Mouse (Mus musculus) T-helper 2 cell (primary cell): ENCODE results near the gene Sult1a1.

Experiments
- in situ Hi-C: fragments of 300-600 bp; cut with MboI, MseI; formaldehyde crosslinking; loops from one replicate; pipeline ENCODE4 v1.15.1; 2025; ENCODE audit warnings: high pct_unique_total_duplicates

Gene Sult1a1

DNA sequence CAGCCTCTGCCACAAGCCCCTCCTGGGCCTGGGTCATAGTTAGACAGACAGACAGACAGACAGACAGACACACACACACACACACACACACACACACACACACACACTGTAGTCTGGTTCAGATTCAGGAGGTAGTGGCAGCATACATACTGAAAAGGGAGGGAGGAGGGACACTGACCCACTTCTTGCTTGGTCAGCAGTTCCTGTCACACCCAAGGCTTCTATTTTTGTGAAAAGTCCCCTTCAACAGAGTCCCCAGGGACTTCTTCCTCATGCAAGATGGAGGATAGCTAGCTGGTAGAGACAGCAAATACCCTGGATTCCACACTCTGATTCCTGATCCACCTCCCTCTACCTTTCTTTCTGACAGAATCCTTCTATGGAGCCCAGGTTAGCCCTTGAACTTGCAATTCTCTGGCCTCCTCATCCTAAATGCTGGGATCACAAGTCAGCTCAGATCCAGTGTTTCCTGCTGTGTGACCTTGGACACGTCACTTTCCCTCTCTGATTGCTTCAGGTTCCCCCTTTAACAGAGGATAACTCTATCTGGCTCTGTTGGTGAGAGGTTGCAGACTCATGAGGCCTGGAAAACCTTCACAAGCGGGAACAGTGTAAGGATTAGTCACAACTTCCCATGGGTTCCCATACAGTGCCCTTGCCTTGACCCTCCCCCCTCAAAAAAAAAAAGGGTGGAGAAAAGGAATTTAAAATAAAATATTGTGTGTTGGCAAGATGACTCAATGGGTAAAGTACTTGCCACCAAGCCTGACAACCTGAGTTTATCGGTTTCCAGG, 50.2 kb downstream of the Sult1a1 start:
- in situ Hi-C loops: loop anchor here (5.0 kb wide), 1 partner anchor 49 kb away; no protein-coding TSS in a partner anchor

DNA sequence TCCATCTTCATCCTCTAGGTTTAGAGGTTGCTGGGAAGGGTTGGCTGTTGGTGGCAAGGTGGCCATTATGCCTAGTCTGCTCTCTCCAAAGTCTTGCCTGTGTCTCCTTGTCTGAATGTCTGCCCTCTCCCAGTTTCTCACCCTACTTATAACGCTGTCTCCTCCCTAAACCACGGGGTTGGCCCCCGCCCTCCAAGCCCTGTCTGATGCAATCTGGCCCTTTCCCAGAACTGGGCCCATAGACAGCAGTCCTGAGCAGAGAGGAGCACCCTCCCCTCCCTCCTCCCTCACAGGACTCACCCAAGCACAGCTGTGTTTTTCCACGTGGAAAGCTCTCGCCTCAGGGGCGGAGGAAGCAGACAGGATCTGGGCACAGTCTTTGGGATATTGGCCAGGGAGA, 50.9 kb downstream of the Sult1a1 start:
- in situ Hi-C loops: loop anchor here (5.0 kb wide), 1 partner anchor 48 kb away; no protein-coding TSS in a partner anchor

DNA sequence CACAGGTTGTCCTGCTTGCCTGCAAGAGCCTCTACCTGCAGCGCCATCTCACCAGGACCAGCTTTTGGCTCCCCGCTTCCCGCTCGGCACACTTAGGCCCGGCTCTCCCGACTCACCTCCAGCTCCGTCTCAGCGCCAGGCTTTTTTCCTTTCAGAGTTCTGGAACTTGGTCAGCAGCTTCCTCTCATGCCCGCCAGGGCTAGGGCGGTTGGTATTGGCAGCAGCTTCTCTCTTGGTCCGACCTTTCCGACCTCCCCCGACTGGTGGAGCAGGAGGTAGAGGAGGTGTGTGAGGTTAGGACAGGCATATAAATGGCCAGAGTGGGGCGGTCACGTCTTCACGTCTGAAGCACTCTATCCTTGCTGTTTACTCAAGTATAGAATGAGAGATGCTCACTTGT, 51.5 kb downstream of the Sult1a1 start:
- in situ Hi-C loops: loop anchor here (5.0 kb wide), 1 partner anchor 47 kb away; no protein-coding TSS in a partner anchor

DNA sequence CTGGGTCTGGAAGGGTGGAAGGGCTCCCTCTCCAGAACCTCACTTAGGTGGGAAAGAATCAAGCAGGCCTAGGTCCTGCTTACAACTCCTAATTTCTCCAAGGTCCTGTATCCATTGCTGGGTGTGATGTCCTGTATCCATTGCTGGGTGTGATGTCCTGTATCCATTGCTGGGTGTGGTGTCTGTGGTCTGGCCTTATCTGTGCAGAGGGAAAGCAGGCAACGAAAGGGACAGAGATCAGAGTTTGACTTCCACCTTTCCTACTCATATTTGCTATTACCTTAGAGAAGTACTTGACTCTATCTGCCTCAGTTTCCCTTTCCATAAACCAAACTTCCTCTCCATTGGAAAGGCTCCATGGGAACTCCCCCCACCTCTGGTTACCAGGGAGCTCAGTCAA, 52.9 kb downstream of the Sult1a1 start:
- in situ Hi-C loops: no loop called here
